Mouse (Mus musculus) megakaryocyte, embryonic 14.5 days (primary cell): ENCODE measurements around the gene Irx3.

Experiments used
- FLI1 ChIP-seq: IDR thresholded peaks from 2 replicates; pipeline ENCODE4 v1.6.1; 2012; ENCODE audit warnings: low read length, inconsistent platforms, mixed read lengths
- GATA1 ChIP-seq: IDR thresholded peaks from 3 replicates; pipeline ENCODE4 v1.6.1; 2012; ENCODE audit warnings: mixed read lengths, low read length, inconsistent platforms, borderline replicate concordance

- TF ChIP-seq GATA1: no peak
- TF ChIP-seq FLI1: no peak
Observed at GRCm38 (mm10) chr8:91782201-91782600, 19.7 kb downstream of the Irx3 start.
